Mouse (Mus musculus) olfactory bulb, adult 2 months (tissue): ENCODE measurements around the gene Babam2.

Source experiments
- CTCF ChIP-seq: fragments of 200-500 bp; IDR thresholded peaks from 2 replicates; pipeline ENCODE4 v1.5.1; 2012; ENCODE audit warnings: low read depth, mild to moderate bottlenecking, low read length, moderate library complexity; ENCODE audit not compliant: insufficient read depth
- POLR2A ChIP-seq: fragments of 200-500 bp; IDR thresholded peaks from 2 replicates; pipeline ENCODE4 v1.6.1; 2012; ENCODE audit warnings: mild to moderate bottlenecking, low read depth, low read length, moderate library complexity; ENCODE audit not compliant: insufficient read depth

DNA sequence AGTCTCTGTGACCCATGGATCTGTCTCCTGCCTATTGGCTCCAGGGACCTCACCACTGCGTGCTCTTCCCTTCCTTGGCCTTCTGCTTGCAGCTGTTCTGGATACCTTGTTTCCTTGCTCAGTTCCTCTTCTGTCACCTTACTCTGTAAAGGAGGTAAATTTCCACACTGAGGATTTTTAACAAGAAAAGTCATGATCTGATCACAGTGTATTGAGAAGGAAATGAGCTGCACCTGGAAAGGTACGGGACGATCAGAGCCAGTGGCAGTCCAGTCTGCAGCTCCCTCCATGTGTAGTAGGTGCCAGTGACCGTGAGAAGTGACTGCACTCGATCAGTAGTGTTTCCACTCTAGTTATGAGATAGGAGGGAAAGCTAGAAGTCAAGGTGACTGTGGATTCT is 129.8 kb downstream of the Babam2 start:
- TF ChIP-seq CTCF (no peak), POLR2A (no peak)
